Mouse (Mus musculus) hindbrain, embryonic 10.5 days (tissue): ENCODE data around the gene Nkx2-3. TPM values are rescaled to one million over a fixed set of nuclear protein-coding genes. Genes with fewer than 3 reads are reported as not detected.

Experiments
- DNase-seq: peaks from one replicate; pipeline ENCODE4 v3.0.0-alpha.2; 2017; ENCODE audit warnings: low spot score
- H3K27ac ChIP-seq: fragments of 300-500 bp; sonication (generic); 2 replicates; pipeline ENCODE4 v1.5.1; 2016; ENCODE audit warnings: mild to moderate bottlenecking, moderate library complexity
- H3K27me3 ChIP-seq: fragments of 300-500 bp; sonication (generic); 2 replicates; pipeline ENCODE4 v1.6.1; 2016; ENCODE audit warnings: mild to moderate bottlenecking; ENCODE audit not compliant: poor library complexity, insufficient read depth, severe bottlenecking
- H3K36me3 ChIP-seq: fragments of 300-500 bp; sonication (generic); 2 replicates; pipeline ENCODE4 v1.6.1; 2016; ENCODE audit warnings: mild to moderate bottlenecking, moderate library complexity
- H3K4me1 ChIP-seq: fragments of 300-500 bp; sonication (generic); replicated peaks from 2 replicates; pipeline ENCODE4 v1.6.1; 2016; ENCODE audit warnings: mild to moderate bottlenecking
- H3K4me3 ChIP-seq: fragments of 300-500 bp; sonication (generic); 2 replicates; pipeline ENCODE4 v1.5.1; 2016; ENCODE audit warnings: mild to moderate bottlenecking, moderate library complexity
- H3K9me3 ChIP-seq: fragments of 300-500 bp; sonication (generic); 2 replicates; pipeline ENCODE4 v1.6.1; 2016; ENCODE audit warnings: mild to moderate bottlenecking, moderate library complexity
- WGBS: fragments of 180-500 bp; shearing (Covaris S2); methylation state at CpG from one replicate; pipeline ENCODE4 v1.1.7; 2016; 5-methylcytosine and 5-hydroxymethylcytosine counted together
- polyA plus RNA-seq: library from polyadenylated mRNA; unstranded; fragments of >200 nt; fragmentation: Nextera tagmentation; extraction: Ambion mirVana; gene quantifications from 2 replicates; pipeline ENCODE4 v1.2.1, GENCODE M21; 2016

The Nkx2-3 gene
- polyA plus RNA-seq, 1 experiment from 2014 or later, result 1.0 TPM

- peak overlapping the region; percentile 80 for H3K27ac ChIP-seq
- no peak for DNase-seq
These were observed 4.8 kb downstream of the Nkx2-3 start for GRCm38 (mm10) chr19:43616889-43617288.

GRCm38 (mm10) chr19:43617761-43618349 is 5.7 kb downstream of the Nkx2-3 start:
- H3K27ac ChIP-seq, result no peak overlapping the region
- H3K27me3 ChIP-seq, result peaks cover 100% of the 10 kb centered on the region
- peak; percentile 23 for DNase-seq
- H3K4me3 ChIP-seq, result no peak overlapping the region
- no peaks in the 10 kb centered on the region for H3K36me3 ChIP-seq
- peaks cover 38% of the 10 kb centered on the region for H3K4me1 ChIP-seq
- H3K9me3 ChIP-seq, result no peaks in the 10 kb centered on the region
- 33% methylated on average over 10 of the region's 10 CpGs for WGBS

More at GRCm38 (mm10) chr19:43616889-43617288, 4.8 kb downstream of the Nkx2-3 start:
- peaks cover 48% of the 10 kb centered on the region for H3K4me1 ChIP-seq
- H3K27me3 ChIP-seq, result peaks cover 100% of the 10 kb centered on the region
- no peaks in the 10 kb centered on the region for H3K36me3 ChIP-seq
- H3K9me3 ChIP-seq, result no peaks in the 10 kb centered on the region
- peak overlapping the region; percentile 52 for H3K4me3 ChIP-seq
- 0% methylated on average over 12 of the region's 12 CpGs for WGBS

DNA sequence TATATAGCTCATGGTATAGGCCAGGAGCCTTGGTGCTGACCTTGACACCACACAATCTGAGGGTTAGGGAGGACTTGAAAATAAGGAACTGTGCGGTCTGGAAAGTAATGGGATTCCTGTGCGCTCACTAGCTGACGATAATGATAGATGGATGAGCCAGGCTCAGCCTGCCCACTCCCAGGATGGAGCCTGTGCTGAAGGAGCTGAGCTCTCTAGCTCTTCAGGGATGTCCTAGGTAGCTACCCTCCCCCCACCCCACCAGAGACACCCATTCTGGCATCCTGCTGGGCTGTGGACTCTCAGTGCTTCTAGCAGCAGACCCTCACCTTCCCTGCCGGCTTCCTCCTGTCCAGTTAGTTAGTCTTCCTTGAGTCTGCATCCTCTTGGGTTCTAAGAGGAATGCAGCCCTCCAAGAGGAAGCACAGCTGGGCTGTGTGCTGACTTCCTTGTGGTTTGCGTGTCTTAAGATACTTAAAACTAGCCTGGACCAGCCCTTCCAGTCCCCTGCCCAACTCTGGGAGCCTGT is 6.4 kb downstream of the Nkx2-3 start:
- Histone ChIP-seq H3K4me1 (peaks cover 35% of the 10 kb centered on the region), H3K4me3 (no peak overlapping the region), H3K27ac (no peak overlapping the region), H3K9me3 (no peaks in the 10 kb centered on the region), H3K36me3 (no peaks in the 10 kb centered on the region), H3K27me3 (peaks cover 100% of the 10 kb centered on the region)
- DNase-seq, result peak; percentile 20
- 2% methylated on average over 5 of the region's 5 CpGs for WGBS

GRCm38 (mm10) chr19:43619916-43620479 is 7.9 kb downstream of the Nkx2-3 start:
- H3K27ac ChIP-seq, result no peak overlapping the region
- no peak overlapping the region for H3K4me3 ChIP-seq
- WGBS, result 6% methylated on average over 18 of the region's 18 CpGs
- peak; percentile 17 for DNase-seq
- peaks cover 100% of the 10 kb centered on the region for H3K27me3 ChIP-seq
- H3K4me1 ChIP-seq, result peaks cover 24% of the 10 kb centered on the region
- no peaks in the 10 kb centered on the region for H3K36me3 ChIP-seq
- H3K9me3 ChIP-seq, result no peaks in the 10 kb centered on the region

DNA sequence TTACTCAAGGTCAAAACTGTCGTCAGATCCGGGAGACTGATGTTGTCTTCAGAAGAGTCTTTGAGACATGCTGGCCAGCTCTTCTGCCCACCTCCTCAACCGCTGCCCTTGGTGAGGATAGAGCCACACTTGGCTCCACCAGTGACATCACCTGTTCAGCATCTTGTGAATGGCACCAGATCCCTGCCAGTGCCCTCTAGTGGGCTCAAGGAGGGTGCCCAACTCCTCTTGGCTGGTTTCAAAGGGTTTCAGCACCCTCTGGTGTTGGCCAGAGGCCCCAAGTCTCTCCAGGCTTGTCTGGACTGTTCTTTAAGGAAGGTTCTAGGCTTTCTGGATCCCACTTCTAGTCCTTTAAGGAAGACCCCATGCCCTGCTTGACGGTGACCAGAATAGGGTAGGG is 11.8 kb downstream of the Nkx2-3 start:
- no peaks in the 10 kb centered on the region for H3K36me3 ChIP-seq
- WGBS, result 52% methylated on average over 4 of the region's 4 CpGs
- H3K9me3 ChIP-seq, result peaks cover 2% of the 10 kb centered on the region; the same call in 1 of the 2 replicates
- peak; percentile 30 for DNase-seq
- no peak overlapping the region for H3K27ac ChIP-seq
- peaks cover 13% of the 10 kb centered on the region for H3K4me1 ChIP-seq
- no peak overlapping the region for H3K4me3 ChIP-seq
- H3K27me3 ChIP-seq, result peaks cover 85% of the 10 kb centered on the region

GRCm38 (mm10) chr19:43626160-43626559 is 14.0 kb downstream of the Nkx2-3 start:
- Histone ChIP-seq H3K27me3 (peaks cover 71% of the 10 kb centered on the region), H3K36me3 (no peaks in the 10 kb centered on the region), H3K27ac (no peak overlapping the region), H3K9me3 (peaks cover 2% of the 10 kb centered on the region; the same call in 1 of the 2 replicates), H3K4me1 (peaks cover 18% of the 10 kb centered on the region), H3K4me3 (no peak overlapping the region)
- peak; percentile 35 for DNase-seq
- WGBS, result 50% methylated on average over 3 of the region's 3 CpGs

DNA sequence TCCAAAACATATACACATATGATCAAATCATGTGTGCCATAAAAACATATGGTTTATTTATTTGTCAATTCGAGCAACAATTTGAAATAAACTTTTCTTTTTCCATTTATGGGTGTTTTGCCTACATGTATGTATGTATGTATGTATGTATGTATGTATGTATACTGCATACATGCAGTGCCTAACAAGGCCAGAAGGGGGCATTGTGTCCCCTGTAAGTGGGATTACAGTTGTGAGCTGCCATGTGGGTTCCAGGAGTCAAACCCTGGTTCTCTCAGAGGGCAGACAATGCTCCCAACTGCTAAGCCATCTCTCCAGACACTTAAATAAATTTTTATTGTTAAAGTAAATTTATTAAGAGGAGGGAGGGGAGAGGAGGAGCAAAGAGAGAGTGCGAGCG is 15.2 kb downstream of the Nkx2-3 start:
- H3K36me3 ChIP-seq, result no peaks in the 10 kb centered on the region
- H3K4me3 ChIP-seq, result no peak overlapping the region
- H3K27me3 ChIP-seq, result peaks cover 59% of the 10 kb centered on the region
- H3K4me1 ChIP-seq, result peaks cover 18% of the 10 kb centered on the region
- WGBS, result 94% methylated on average over 3 of the region's 3 CpGs
- DNase-seq, result no peak
- peaks cover 2% of the 10 kb centered on the region; the same call in 1 of the 2 replicates for H3K9me3 ChIP-seq
- H3K27ac ChIP-seq, result no peak overlapping the region

DNA sequence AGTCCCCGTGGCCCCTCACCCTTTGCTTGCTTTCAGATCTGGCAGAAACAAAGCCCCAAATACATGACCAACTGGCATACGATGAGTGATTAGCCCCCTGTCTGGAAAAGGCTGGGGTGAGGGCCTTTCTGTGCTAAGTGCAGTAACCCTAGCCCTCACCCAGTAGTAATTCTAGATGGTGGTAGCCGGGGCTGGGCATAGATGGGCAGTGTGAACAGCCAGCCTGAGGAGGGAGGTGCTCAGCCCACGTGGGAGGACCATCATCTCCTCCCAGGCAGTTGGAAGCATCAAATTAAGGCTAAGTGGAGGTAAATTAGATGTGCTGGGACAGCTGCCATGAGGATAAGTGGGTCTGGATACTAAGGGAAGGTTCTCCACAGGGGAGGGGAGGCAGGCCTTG is 17.0 kb downstream of the Nkx2-3 start:
- Histone ChIP-seq H3K9me3 (peaks cover 2% of the 10 kb centered on the region; the same call in 1 of the 2 replicates), H3K27me3 (peaks cover 41% of the 10 kb centered on the region), H3K4me3 (no peak overlapping the region), H3K4me1 (peaks cover 18% of the 10 kb centered on the region), H3K36me3 (no peaks in the 10 kb centered on the region), H3K27ac (no peak overlapping the region)
- WGBS, result 49% methylated on average over 4 of the region's 4 CpGs
- no peak for DNase-seq

DNA sequence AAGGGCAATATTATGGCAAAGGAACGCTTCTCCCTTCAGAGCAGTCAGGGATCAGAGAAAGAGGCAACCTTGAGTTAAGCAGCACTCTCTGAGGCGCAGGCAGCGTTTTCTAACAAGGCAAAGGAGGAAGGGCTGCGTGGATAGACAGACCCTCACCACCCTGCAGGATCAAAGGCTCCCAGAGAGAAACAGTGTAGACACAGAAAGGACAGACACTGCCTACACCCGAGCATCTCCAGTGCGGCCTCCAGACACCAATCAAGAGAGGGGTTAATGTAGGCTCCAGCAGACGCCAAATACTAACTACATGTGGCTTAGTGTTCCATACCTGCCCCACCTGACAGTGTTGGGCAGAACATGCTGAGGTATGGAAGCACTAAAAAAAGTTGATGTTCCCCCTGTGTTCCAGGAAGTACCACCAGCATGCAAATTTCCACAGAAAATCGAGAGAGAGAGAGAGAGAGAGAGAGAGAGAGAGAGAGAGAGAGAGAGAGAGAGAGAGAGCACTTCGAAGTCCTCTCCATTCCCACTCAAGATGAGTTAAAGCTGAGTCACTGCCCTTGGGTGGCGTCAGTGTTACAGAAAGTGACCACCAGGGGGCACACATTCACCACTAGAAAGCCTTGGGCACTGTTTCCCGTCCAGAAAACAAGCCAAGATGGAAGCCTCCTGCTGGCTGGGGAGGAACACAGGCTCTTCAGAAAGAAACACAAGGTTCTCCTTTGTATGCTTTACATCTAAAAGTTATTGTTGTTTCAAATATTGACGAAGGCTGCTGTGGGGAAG is 18.5 kb downstream of the Nkx2-3 start:
- no peak overlapping the region for H3K27ac ChIP-seq
- H3K27me3 ChIP-seq, result peaks cover 28% of the 10 kb centered on the region; the same call in 1 of the 2 replicates
- H3K9me3 ChIP-seq, result peaks cover 2% of the 10 kb centered on the region; the same call in 1 of the 2 replicates
- H3K36me3 ChIP-seq, result no peaks in the 10 kb centered on the region
- WGBS, result 31% methylated on average over 12 of the region's 12 CpGs
- peak; percentile 82 for DNase-seq
- H3K4me1 ChIP-seq, result peaks cover 17% of the 10 kb centered on the region
- H3K4me3 ChIP-seq, result no peak overlapping the region

GRCm38 (mm10) chr19:43641833-43642232 is 29.7 kb downstream of the Nkx2-3 start:
- no peaks in the 10 kb centered on the region for H3K9me3 ChIP-seq
- no peaks in the 10 kb centered on the region for H3K36me3 ChIP-seq
- no peaks in the 10 kb centered on the region for H3K27me3 ChIP-seq
- H3K27ac ChIP-seq, result no peak overlapping the region
- no peak for DNase-seq
- H3K4me1 ChIP-seq, result no peaks in the 10 kb centered on the region
- no peak overlapping the region for H3K4me3 ChIP-seq
- WGBS, result 73% methylated on average over 11 of the region's 11 CpGs

DNA sequence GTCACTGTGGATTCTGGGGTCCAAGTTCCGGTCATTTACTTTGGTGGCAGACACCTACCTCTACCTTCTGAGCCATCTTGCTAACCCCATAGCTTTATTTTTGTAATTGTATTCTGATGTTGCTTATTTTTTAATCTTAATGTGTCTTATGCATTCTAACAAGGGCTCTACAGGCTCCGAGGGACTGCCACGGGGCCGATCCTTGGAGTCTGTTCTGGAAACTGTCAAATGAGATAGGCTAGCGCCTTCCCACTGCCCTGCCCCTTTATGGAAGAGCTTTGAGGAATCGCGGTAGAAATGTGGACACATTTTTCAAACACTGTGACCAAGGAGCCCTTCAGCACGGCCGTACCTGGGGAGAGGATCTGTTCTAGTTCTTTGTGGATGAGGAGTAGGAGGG is 30.7 kb downstream of the Nkx2-3 start:
- no peak overlapping the region for H3K4me3 ChIP-seq
- H3K27ac ChIP-seq, result no peak overlapping the region
- no peaks in the 10 kb centered on the region for H3K36me3 ChIP-seq
- H3K27me3 ChIP-seq, result no peaks in the 10 kb centered on the region
- H3K4me1 ChIP-seq, result no peaks in the 10 kb centered on the region
- H3K9me3 ChIP-seq, result no peaks in the 10 kb centered on the region
- WGBS, result 86% methylated on average over 9 of the region's 9 CpGs
- no peak for DNase-seq

DNA sequence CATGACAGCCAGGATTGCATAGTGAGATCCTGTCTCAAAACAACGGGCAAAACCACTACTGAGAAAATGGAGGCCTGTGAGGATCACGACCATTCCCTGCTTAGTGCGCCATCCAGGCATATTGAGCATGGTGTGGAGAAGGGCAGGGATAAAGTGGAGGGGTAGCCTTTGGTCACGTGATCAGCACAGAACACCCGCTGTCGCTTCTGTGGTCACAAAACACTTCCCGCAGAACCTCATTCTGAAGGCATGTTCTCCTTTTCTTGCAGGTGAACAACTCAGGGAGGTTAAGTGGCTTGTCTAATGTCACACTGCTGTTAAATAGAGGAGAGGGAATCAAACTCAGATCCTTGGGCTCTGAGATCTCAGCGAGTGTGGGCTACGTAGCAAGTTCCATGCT is 33.4 kb downstream of the Nkx2-3 start:
- Histone ChIP-seq H3K27ac (no peak overlapping the region), H3K9me3 (no peaks in the 10 kb centered on the region), H3K36me3 (no peaks in the 10 kb centered on the region), H3K4me1 (no peaks in the 10 kb centered on the region), H3K4me3 (no peak overlapping the region), H3K27me3 (no peaks in the 10 kb centered on the region)
- 90% methylated on average over 9 of the region's 9 CpGs for WGBS
- no peak for DNase-seq

- no peaks in the 10 kb centered on the region for H3K36me3 ChIP-seq
- DNase-seq, result no peak
- H3K27ac ChIP-seq, result no peak overlapping the region
- H3K27me3 ChIP-seq, result 0 out of 2 replicates have a peak, but pooled peaks cover 3% of the 10 kb centered on the region
- H3K4me1 ChIP-seq, result no peaks in the 10 kb centered on the region
- H3K9me3 ChIP-seq, result no peaks in the 10 kb centered on the region
- no peak overlapping the region for H3K4me3 ChIP-seq
- 64% methylated on average over 7 of the region's 7 CpGs for WGBS
These were observed 34.7 kb downstream of the Nkx2-3 start for GRCm38 (mm10) chr19:43646852-43647251.
